ENCODE assay signal across 32 mouse cellular contexts in the genomic region with DNA sequence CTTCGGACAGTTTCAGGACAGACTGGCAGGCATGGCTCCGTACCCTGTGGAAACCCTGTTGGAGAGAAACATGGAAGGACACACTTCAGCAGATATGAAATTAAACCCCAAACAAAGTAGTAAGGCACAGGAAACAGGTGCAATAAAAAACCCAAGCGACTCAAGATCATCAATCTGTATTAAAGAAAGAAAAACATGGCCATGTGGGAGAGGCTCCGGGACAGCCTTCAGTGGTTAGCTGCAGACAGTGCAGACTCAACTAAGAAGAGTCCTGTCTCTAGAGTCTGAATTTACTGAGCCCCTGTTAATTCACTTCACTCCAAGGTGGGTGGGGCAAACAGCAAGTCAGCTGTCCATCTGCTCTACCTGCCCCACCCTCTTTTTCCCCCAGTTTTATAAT.
"Had no signal": no experiment of that assay in that cellular context is flagged by ENCODE, and none has a peak within 500 bp of the region (broad histone marks: within the 10 kb centered on the region; RNA-seq: fewer than 3 reads in every experiment).

No protein-coding gene starts in this region.

- H3K27ac ChIP-seq: heart, adult 2 months; heart, embryonic 10.5 days; heart, embryonic 13.5 days; heart, embryonic 15.5 days; hindbrain, embryonic 10.5 days; hindbrain, embryonic 12.5 days; hindbrain, embryonic 13.5 days; hindbrain, embryonic 14.5 days; hindbrain, embryonic 15.5 days; hindbrain, postnatal 0 days; intestine, embryonic 15.5 days; layer of hippocampus, adult 2 months; left cerebral cortex, adult 2 months had no signal

- ATAC-seq: hindbrain, embryonic 16.5 days; hindbrain, postnatal 0 days; inflammation-experienced regulatory T-cells, adult 6 months; intestine, embryonic 15.5 days; intestine, embryonic 16.5 days; intestine, postnatal 0 days had no signal

- H3K27me3 ChIP-seq: heart, embryonic 12.5 days; heart, embryonic 15.5 days; hindbrain, embryonic 12.5 days; hindbrain, embryonic 13.5 days; hindbrain, embryonic 15.5 days; intestine, embryonic 15.5 days had no signal

- H3K4me3 ChIP-seq: heart, adult 2 months; heart, embryonic 10.5 days; heart, embryonic 12.5 days; heart, embryonic 13.5 days; heart, embryonic 15.5 days; hindbrain, embryonic 10.5 days; hindbrain, embryonic 12.5 days; hindbrain, embryonic 13.5 days; hindbrain, embryonic 15.5 days; intestine, embryonic 15.5 days; layer of hippocampus, adult 2 months; left cerebral cortex, adult 2 months had no signal

- H3K4me1 ChIP-seq: heart, embryonic 12.5 days; heart, embryonic 13.5 days; heart, embryonic 15.5 days; intestine, embryonic 15.5 days had no signal

- H3K36me3 ChIP-seq: heart, embryonic 10.5 days; heart, embryonic 12.5 days; heart, embryonic 13.5 days; heart, embryonic 15.5 days; hindbrain, embryonic 10.5 days; hindbrain, embryonic 12.5 days; hindbrain, embryonic 13.5 days; hindbrain, embryonic 15.5 days; intestine, embryonic 15.5 days had no signal

- H3K9me3 ChIP-seq: heart, embryonic 10.5 days; heart, embryonic 13.5 days; heart, embryonic 15.5 days; hindbrain, embryonic 10.5 days; hindbrain, embryonic 12.5 days; hindbrain, embryonic 13.5 days; hindbrain, embryonic 15.5 days; intestine, embryonic 15.5 days had no signal

- H3K9ac ChIP-seq: heart, embryonic 12.5 days; heart, embryonic 13.5 days; heart, embryonic 15.5 days; hindbrain, embryonic 12.5 days; hindbrain, embryonic 13.5 days; hindbrain, embryonic 14.5 days; hindbrain, embryonic 15.5 days; intestine, embryonic 15.5 days had no signal

- H3K4me2 ChIP-seq: heart, embryonic 11.5 days; heart, embryonic 12.5 days; heart, embryonic 13.5 days; heart, embryonic 15.5 days; hindbrain, embryonic 12.5 days; hindbrain, embryonic 13.5 days; hindbrain, embryonic 14.5 days; hindbrain, embryonic 15.5 days; intestine, embryonic 15.5 days had no signal

- DNase-seq: heart, adult 18-20 months; heart, adult 2 months; heart, postnatal 10 days; heart, postnatal 14 days; heart, postnatal 36 days; heart, postnatal 4 days; kidney, adult 18-20 months; kidney, adult 2 months; kidney, adult 8-10 months; kidney, adult 9 months; kidney, postnatal 10 days; kidney, postnatal 4 days; layer of hippocampus, adult 9-11 months; layer of hippocampus, postnatal 36 days had no signal
